ENCODE assay signal across 8 mouse cellular contexts in the genomic region with DNA sequence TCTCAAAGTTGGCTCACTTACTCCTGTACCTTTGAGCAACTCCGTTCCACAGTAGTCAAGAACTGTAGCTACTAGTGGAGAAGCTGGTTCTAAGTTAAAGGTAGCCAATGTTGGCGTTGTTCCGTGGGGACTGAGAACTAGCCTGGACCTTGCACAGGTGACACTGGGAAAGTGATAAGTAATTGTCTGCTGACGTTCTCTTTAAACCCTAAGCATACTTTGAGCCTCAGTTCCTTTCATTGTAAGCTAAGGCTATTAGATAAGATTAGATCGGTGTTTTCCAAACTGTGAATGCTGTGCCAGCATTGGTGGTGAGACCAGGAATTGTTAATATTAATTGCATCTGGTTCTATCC.
"Had no signal": no experiment of that assay in that cellular context is flagged by ENCODE, and none has a peak within 500 bp of the region (broad histone marks: within the 10 kb centered on the region; RNA-seq: fewer than 3 reads in every experiment).

No protein-coding gene starts in this region.

- H3K4me3 ChIP-seq: kidney, embryonic 15.5 days; left cerebral cortex, adult 2 months; limb, embryonic 15.5 days; liver, embryonic 12.5 days; myocyte; neural tube, embryonic 12.5 days had no signal

- H3K36me3 ChIP-seq: kidney, embryonic 15.5 days; limb, embryonic 15.5 days; liver, embryonic 12.5 days; neural tube, embryonic 12.5 days had no signal

- H3K4me2 ChIP-seq: kidney, embryonic 15.5 days; limb, embryonic 15.5 days; liver, embryonic 12.5 days; lung, embryonic 14.5 days; midbrain, embryonic 11.5 days; neural tube, embryonic 12.5 days had no signal

- H3K27ac ChIP-seq: kidney, embryonic 15.5 days; left cerebral cortex, adult 2 months; limb, embryonic 15.5 days; liver, embryonic 12.5 days; neural tube, embryonic 12.5 days had no signal

- ATAC-seq: liver, embryonic 12.5 days had no signal

- H3K9ac ChIP-seq: kidney, embryonic 15.5 days; limb, embryonic 15.5 days; liver, embryonic 12.5 days; lung, embryonic 14.5 days; neural tube, embryonic 12.5 days had no signal

- H3K9me3 ChIP-seq: kidney, embryonic 15.5 days; limb, embryonic 15.5 days; liver, embryonic 12.5 days; neural tube, embryonic 12.5 days had no signal

- H3K27me3 ChIP-seq: kidney, embryonic 15.5 days; limb, embryonic 15.5 days; liver, embryonic 12.5 days; neural tube, embryonic 12.5 days had no signal

- H3K4me1 ChIP-seq: kidney, embryonic 15.5 days; limb, embryonic 15.5 days; liver, embryonic 12.5 days had no signal
